Mouse (Mus musculus) megakaryocyte, embryonic 14.5 days (primary cell): ENCODE data around the gene Arr3.

Experiments
- FLI1 ChIP-seq: IDR thresholded peaks from 2 replicates; pipeline ENCODE4 v1.6.1; 2012; ENCODE audit warnings: low read length, inconsistent platforms, mixed read lengths
- GATA1 ChIP-seq: IDR thresholded peaks from 3 replicates; pipeline ENCODE4 v1.6.1; 2012; ENCODE audit warnings: mixed read lengths, low read length, inconsistent platforms, borderline replicate concordance

GRCm38 (mm10) chrX:100618488-100618887 is 13.2 kb downstream of the Arr3 start:
- TF ChIP-seq GATA1: no peak
- no peak for TF ChIP-seq FLI1
